Mouse (Mus musculus) neural tube, embryonic 12.5 days (tissue): ENCODE data around the gene Rabggtb. TPM values are rescaled to one million over a fixed set of nuclear protein-coding genes. Genes with fewer than 3 reads are reported as not detected.

Experiments
- ATAC-seq: fragments of 200-750 bp; cut with Nextera tagmentation; 2 replicates; pipeline ENCODE4 v1.8.0; 2017; ENCODE audit warnings: low read depth, mild to moderate bottlenecking, moderate TSS enrichment, moderate library complexity; ENCODE audit not compliant: low FRiP score
- H3K27ac ChIP-seq: fragments of 300-500 bp; sonication (generic); 2 replicates; pipeline ENCODE4 v1.5.1; 2016
- H3K27me3 ChIP-seq: fragments of 300-500 bp; sonication (generic); replicated peaks from 2 replicates; pipeline ENCODE4 v1.6.1; 2016; ENCODE audit warnings: mild to moderate bottlenecking
- H3K36me3 ChIP-seq: fragments of 300-500 bp; sonication (generic); 2 replicates; pipeline ENCODE4 v1.6.1; 2016; ENCODE audit warnings: mild to moderate bottlenecking
- H3K4me1 ChIP-seq: fragments of 300-500 bp; sonication (generic); 2 replicates; pipeline ENCODE4 v1.6.1; 2016
- H3K4me2 ChIP-seq: fragments of 300-500 bp; sonication (generic); replicated peaks from 2 replicates; pipeline ENCODE4 v1.6.1; 2016; ENCODE audit warnings: mild to moderate bottlenecking
- H3K4me3 ChIP-seq: fragments of 300-500 bp; sonication (generic); 2 replicates; pipeline ENCODE4 v1.5.1; 2016
- H3K9ac ChIP-seq: fragments of 300-500 bp; sonication (generic); 2 replicates; pipeline ENCODE4 v1.6.1; 2016; ENCODE audit warnings: mild to moderate bottlenecking
- H3K9me3 ChIP-seq: fragments of 300-500 bp; sonication (generic); 2 replicates; pipeline ENCODE4 v1.6.1; 2016; ENCODE audit warnings: mild to moderate bottlenecking
- WGBS: fragments of 180-500 bp; shearing (Covaris S2); methylation state at CpG from one replicate; pipeline ENCODE4 v1.1.7; 2016; 5-methylcytosine and 5-hydroxymethylcytosine counted together
- polyA plus RNA-seq: library from polyadenylated mRNA; unstranded; fragments of >200 nt; fragmentation: Nextera tagmentation; extraction: Ambion mirVana; gene quantifications from 2 replicates; pipeline ENCODE4 v1.2.1, GENCODE M21; 2016

The Rabggtb gene
- polyA plus RNA-seq = 36.8 and 38.4 TPM in 2 replicates

- peak; percentile 96 for ATAC-seq
- WGBS = under 1% methylated on average over 65 of the region's 65 CpGs
Measured at GRCm38 (mm10) chr3:153912546-153913509, at the start of gene Rabggtb. Gene Rabggtb (minus strand): TSS chr3:153913009.

GRCm38 (mm10) chr3:153961632-153962389 is 49.0 kb upstream of the Rabggtb start:
- Histone ChIP-seq H3K36me3 (no peaks in the 10 kb centered on the region), H3K9me3 (no peaks in the 10 kb centered on the region), H3K4me1 (no peaks in the 10 kb centered on the region), H3K4me2 (no peak overlapping the region), H3K4me3 (no peak overlapping the region), H3K27ac (no peak overlapping the region), H3K9ac (no peak overlapping the region), H3K27me3 (no peaks in the 10 kb centered on the region)
- ATAC-seq = no peak
- WGBS = 71% methylated on average over 6 of the region's 6 CpGs

More at GRCm38 (mm10) chr3:153912546-153913509, at the start of gene Rabggtb:
- Histone ChIP-seq H3K27me3 (no peaks in the 10 kb centered on the region), H3K4me3 (peak within 1 kb of the TSS; percentile 89), H3K4me1 (peaks cover 28% of the 10 kb centered on the region), H3K4me2 (peak within 1 kb of the TSS; percentile 73), H3K27ac (peak within 1 kb of the TSS; percentile 77; the same call in 1 of the 2 replicates), H3K9me3 (no peaks in the 10 kb centered on the region), H3K36me3 (peaks cover 31% of the 10 kb centered on the region), H3K9ac (peak within 1 kb of the TSS; percentile 94)

GRCm38 (mm10) chr3:153960884-153961283 is 48.1 kb upstream of the Rabggtb start:
- Histone ChIP-seq H3K36me3 (no peaks in the 10 kb centered on the region), H3K4me1 (no peaks in the 10 kb centered on the region), H3K4me2 (no peak overlapping the region), H3K9me3 (no peaks in the 10 kb centered on the region), H3K4me3 (no peak overlapping the region), H3K27me3 (no peaks in the 10 kb centered on the region), H3K27ac (no peak overlapping the region), H3K9ac (no peak overlapping the region)
- WGBS = 82% methylated on average over 2 of the region's 2 CpGs
- no peak for ATAC-seq

- Histone ChIP-seq H3K27ac (no peak overlapping the region), H3K9me3 (no peaks in the 10 kb centered on the region), H3K27me3 (no peaks in the 10 kb centered on the region), H3K4me1 (no peaks in the 10 kb centered on the region), H3K9ac (no peak overlapping the region), H3K36me3 (no peaks in the 10 kb centered on the region), H3K4me3 (no peak overlapping the region), H3K4me2 (no peak overlapping the region)
- WGBS = 78% methylated on average over 9 of the region's 9 CpGs
- ATAC-seq = peak; percentile 49
Measured at GRCm38 (mm10) chr3:153959731-153960207, 47.0 kb upstream of the Rabggtb start.

- WGBS = 93% methylated on average over 1 of the region's 1 CpGs
Measured at GRCm38 (mm10) chr3:153959035-153959730, 46.4 kb upstream of the Rabggtb start.

GRCm38 (mm10) chr3:153957916-153958315 is 45.1 kb upstream of the Rabggtb start:
- H3K9ac ChIP-seq = no peak overlapping the region
- no peak for ATAC-seq
- 95% methylated on average over 5 of the region's 5 CpGs for WGBS
- no peak overlapping the region for H3K4me3 ChIP-seq
- H3K27ac ChIP-seq = no peak overlapping the region
- no peaks in the 10 kb centered on the region for H3K36me3 ChIP-seq
- H3K4me1 ChIP-seq = no peaks in the 10 kb centered on the region
- no peaks in the 10 kb centered on the region for H3K27me3 ChIP-seq
- no peaks in the 10 kb centered on the region for H3K9me3 ChIP-seq
- H3K4me2 ChIP-seq = no peak overlapping the region

More at GRCm38 (mm10) chr3:153959035-153959730, 46.4 kb upstream of the Rabggtb start:
- H3K4me1 ChIP-seq = no peaks in the 10 kb centered on the region
- no peaks in the 10 kb centered on the region for H3K9me3 ChIP-seq
- no peaks in the 10 kb centered on the region for H3K27me3 ChIP-seq
- H3K4me2 ChIP-seq = no peak overlapping the region
- H3K27ac ChIP-seq = no peak overlapping the region
- H3K9ac ChIP-seq = no peak overlapping the region
- H3K36me3 ChIP-seq = no peaks in the 10 kb centered on the region
- peak; percentile 53; the same call in 1 of the 2 replicates for ATAC-seq
- no peak overlapping the region for H3K4me3 ChIP-seq

GRCm38 (mm10) chr3:153948176-153948575 is 35.4 kb upstream of the Rabggtb start:
- H3K27ac ChIP-seq = no peak overlapping the region
- H3K4me1 ChIP-seq = peaks cover 6% of the 10 kb centered on the region
- no peaks in the 10 kb centered on the region for H3K9me3 ChIP-seq
- no peak for ATAC-seq
- H3K9ac ChIP-seq = no peak overlapping the region
- no peak overlapping the region for H3K4me2 ChIP-seq
- 65% methylated on average over 2 of the region's 2 CpGs for WGBS
- H3K36me3 ChIP-seq = no peaks in the 10 kb centered on the region
- H3K4me3 ChIP-seq = no peak overlapping the region
- H3K27me3 ChIP-seq = no peaks in the 10 kb centered on the region

GRCm38 (mm10) chr3:153947271-153947670 is 34.5 kb upstream of the Rabggtb start:
- Histone ChIP-seq H3K4me1 (peaks cover 15% of the 10 kb centered on the region), H3K36me3 (no peaks in the 10 kb centered on the region), H3K9ac (no peak overlapping the region), H3K27me3 (no peaks in the 10 kb centered on the region), H3K27ac (no peak overlapping the region), H3K4me2 (no peak overlapping the region), H3K9me3 (no peaks in the 10 kb centered on the region), H3K4me3 (no peak overlapping the region)
- 73% methylated on average over 4 of the region's 4 CpGs for WGBS
- no peak for ATAC-seq

- peak within 1 kb of the TSS; percentile 70 for H3K4me3 ChIP-seq
- no peaks in the 10 kb centered on the region for H3K27me3 ChIP-seq
- peak; percentile 96 for ATAC-seq
- H3K4me1 ChIP-seq = peaks cover 17% of the 10 kb centered on the region
- H3K4me2 ChIP-seq = peak within 1 kb of the TSS; percentile 69
- H3K36me3 ChIP-seq = no peaks in the 10 kb centered on the region
- H3K27ac ChIP-seq = no peak within 1 kb of the TSS
- under 1% methylated on average over 41 of the region's 41 CpGs for WGBS
- H3K9me3 ChIP-seq = no peaks in the 10 kb centered on the region
- H3K9ac ChIP-seq = peak within 1 kb of the TSS; percentile 72
Measured at GRCm38 (mm10) chr3:153944335-153944990, 31.7 kb upstream of the Rabggtb start, which contains the start of gene Acadm. Gene Acadm (minus strand): TSS chr3:153944632.

- Histone ChIP-seq H3K27me3 (no peaks in the 10 kb centered on the region), H3K9me3 (no peaks in the 10 kb centered on the region), H3K36me3 (peaks cover under 1% of the 10 kb centered on the region; the same call in 1 of the 2 replicates), H3K4me2 (peak overlapping the region; percentile 69), H3K4me1 (peaks cover 17% of the 10 kb centered on the region), H3K27ac (no peak overlapping the region), H3K9ac (peak overlapping the region; percentile 72), H3K4me3 (peak overlapping the region; percentile 70)
- peak; percentile 66 for ATAC-seq
- 1% methylated on average over 19 of the region's 19 CpGs for WGBS
Measured at GRCm38 (mm10) chr3:153943901-153944334, 31.1 kb upstream of the Rabggtb start.
